10 mouse cellular contexts compared by ENCODE assay signal in genomic region chr1:164787771-164788170, GRCm38 (mm10). TPM values are rescaled to one million over a fixed set of nuclear protein-coding genes. Genes with fewer than 3 reads are reported as not detected.
A peak's percentile ranks its signal among the peaks of the same experiment; 100 is the strongest.
DNase-seq lines count a peak whose midpoint lies in the region; ATAC-seq and TF ChIP-seq lines count a peak whose summit lies in the region.
"Had no signal": no experiment of that assay in that cellular context is flagged by ENCODE, and none has a peak within 500 bp of the region (broad histone marks: within the 10 kb centered on the region; RNA-seq: fewer than 3 reads in every experiment).

No protein-coding gene starts in this region.

- peak; percentile 62 for ATAC-seq in forebrain, postnatal 0 days
- ATAC-seq in forebrain, embryonic 14.5 days = no peak
- ATAC-seq in liver, embryonic 13.5 days (ENCODE audit: low read depth) = peak; percentile 68

- no peak overlapping the region for H3K4me3 ChIP-seq in forebrain, postnatal 0 days (ENCODE audit: low read depth, low read length)
- H3K4me3 ChIP-seq in forebrain, embryonic 14.5 days (ENCODE audit: low read depth, low read length) = no peak overlapping the region
- H3K4me3 ChIP-seq in liver, embryonic 13.5 days (replicated peaks) = no peak overlapping the region

- H3K36me3 ChIP-seq in forebrain, postnatal 0 days (ENCODE audit: insufficient read depth) = no peaks in the 10 kb centered on the region
- H3K36me3 ChIP-seq in forebrain, embryonic 14.5 days (ENCODE audit: control insufficient read depth, insufficient read depth, low read length) = no peaks in the 10 kb centered on the region
- no peaks in the 10 kb centered on the region for H3K36me3 ChIP-seq in liver, embryonic 13.5 days

- H3K9me3 ChIP-seq in forebrain, postnatal 0 days (ENCODE audit: low read length) = no peaks in the 10 kb centered on the region
- H3K9me3 ChIP-seq in forebrain, embryonic 14.5 days (replicated peaks; ENCODE audit: control insufficient read depth, low read length) = no peaks in the 10 kb centered on the region
- 0 out of 2 replicates have a peak, but pooled peaks cover 3% of the 10 kb centered on the region for H3K9me3 ChIP-seq in liver, embryonic 13.5 days (replicated peaks)

- H3K4me1 ChIP-seq in forebrain, postnatal 0 days (ENCODE audit: insufficient read depth) = no peaks in the 10 kb centered on the region
- no peaks in the 10 kb centered on the region for H3K4me1 ChIP-seq in forebrain, embryonic 14.5 days (ENCODE audit: control insufficient read depth, insufficient read depth, low read length)
- no peaks in the 10 kb centered on the region for H3K4me1 ChIP-seq in liver, embryonic 13.5 days (replicated peaks)

- no peaks in the 10 kb centered on the region for H3K27me3 ChIP-seq in forebrain, postnatal 0 days (ENCODE audit: insufficient read depth, low read length)
- H3K27me3 ChIP-seq in forebrain, embryonic 14.5 days (replicated peaks; ENCODE audit: control insufficient read depth, insufficient read depth, low read length) = no peaks in the 10 kb centered on the region
- H3K27me3 ChIP-seq in liver, embryonic 13.5 days = no peaks in the 10 kb centered on the region

- DNase-seq in forebrain, postnatal 0 days = peak; percentile 30
- DNase-seq in forebrain, embryonic 14.5 days (ENCODE audit: low spot score) = no peak
- DNase-seq in cerebellum, adult 18-20 months = peak; percentile 87 to 96
- peak; percentile 21 to 47 for DNase-seq in kidney, postnatal 36 days
- DNase-seq in liver, embryonic 13.5 days = no peak
- DNase-seq in thymus, postnatal 14 days = no peak
- DNase-seq in spleen, postnatal 4 days (ENCODE audit: low spot score in 2 of 2) = no peak
- DNase-seq in T-cell, adult 2 months (ENCODE audit: low spot score) = no peak
- DNase-seq: adrenal gland, postnatal 36 days; heart, adult 18-20 months had no signal

- 70% methylated on average over 7 of the region's 7 CpGs for WGBS in forebrain, postnatal 0 days
- 90% methylated on average over 7 of the region's 7 CpGs for WGBS in forebrain, embryonic 14.5 days
- 66% methylated on average over 7 of the region's 7 CpGs for WGBS in liver, embryonic 13.5 days (ENCODE audit: insufficient replicate concordance)

- no peak for TF ChIP-seq CTCF in forebrain, postnatal 0 days (IDR thresholded peaks at IDR 0.05; ENCODE audit: low read depth)

- H3K9ac ChIP-seq in forebrain, postnatal 0 days = no peak overlapping the region
- no peak overlapping the region for H3K9ac ChIP-seq in forebrain, embryonic 14.5 days (ENCODE audit: low read length)
- no peak overlapping the region for H3K9ac ChIP-seq in liver, embryonic 13.5 days

- peak overlapping the region; percentile 35; the same call in 1 of the 2 replicates for H3K27ac ChIP-seq in forebrain, postnatal 0 days (ENCODE audit: low read depth, low read length)
- no peak overlapping the region for H3K27ac ChIP-seq in forebrain, embryonic 14.5 days (ENCODE audit: low read depth, low read length)
- H3K27ac ChIP-seq in liver, embryonic 13.5 days = no peak overlapping the region

- H3K4me2 ChIP-seq in forebrain, postnatal 0 days (ENCODE audit: low read depth) = no peak overlapping the region
- H3K4me2 ChIP-seq in forebrain, embryonic 14.5 days (ENCODE audit: low read length) = no peak overlapping the region
- H3K4me2 ChIP-seq in liver, embryonic 13.5 days = no peak overlapping the region

RNA-seq across cellular contexts. Expression of gene Dpt, which starts 8.7 kb away (rescaled TPM):
- total RNA-seq in forebrain, postnatal 0 days (2014; rRNA removed) = not detected in 2 replicates
- 0.26 and 0.40 TPM in 2 replicates for polyA plus RNA-seq in forebrain, postnatal 0 days (2015; fragmentation: Nextera tagmentation; extraction: Ambion mirVana)
- polyA plus RNA-seq in forebrain, embryonic 14.5 days (2014; fragmentation: Nextera tagmentation; extraction: Ambion mirVana) = not detected in 2 replicates
- 0.13 and 0.16 TPM in 2 replicates for polyA plus RNA-seq in liver, embryonic 13.5 days (2015; fragmentation: Nextera tagmentation; extraction: Ambion mirVana)

Comparison
In these comparisons a context has a peak if more than half of its experiments do, and no peak if none do; other contexts are left out.
1. DNase-seq: peak in forebrain, postnatal 0 days (single experiment), cerebellum, adult 18-20 months (2 of 2) and kidney, postnatal 36 days (2 of 2); none in forebrain, embryonic 14.5 days (single experiment), liver, embryonic 13.5 days (single experiment), thymus, postnatal 14 days (single experiment), spleen, postnatal 4 days (0 of 2) and T-cell, adult 2 months (single experiment).